Mouse (Mus musculus): Measurements from ENCODE around the gene Vcp. TPM values are rescaled to one million over a fixed set of nuclear protein-coding genes. Genes with fewer than 3 reads are reported as not detected.

Vcp gene
- total RNA-seq, 4 experiments from 2014 or later = 290 to 420 (median 339) TPM

DNA sequence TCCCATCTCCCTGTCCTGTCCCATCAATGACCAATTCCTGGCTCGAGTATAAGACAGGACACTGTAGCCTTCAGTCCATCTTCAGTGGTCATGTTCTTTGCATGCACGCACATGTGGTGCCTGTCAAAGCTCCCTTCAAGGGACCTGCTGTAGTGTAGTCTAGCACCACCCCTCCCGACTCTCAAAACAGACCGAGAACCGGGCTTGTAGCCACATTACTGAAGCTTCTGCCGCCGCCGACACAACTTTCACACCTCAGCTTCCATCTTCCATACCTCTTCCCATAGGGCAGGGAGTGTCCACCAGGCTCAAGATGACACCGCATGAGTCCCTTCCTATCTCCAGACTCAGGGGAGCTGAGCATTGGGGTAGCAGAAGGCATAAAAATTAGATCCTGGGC lies 56.1 kb downstream of the Vcp start:
- no peak for DNase-seq

DNA sequence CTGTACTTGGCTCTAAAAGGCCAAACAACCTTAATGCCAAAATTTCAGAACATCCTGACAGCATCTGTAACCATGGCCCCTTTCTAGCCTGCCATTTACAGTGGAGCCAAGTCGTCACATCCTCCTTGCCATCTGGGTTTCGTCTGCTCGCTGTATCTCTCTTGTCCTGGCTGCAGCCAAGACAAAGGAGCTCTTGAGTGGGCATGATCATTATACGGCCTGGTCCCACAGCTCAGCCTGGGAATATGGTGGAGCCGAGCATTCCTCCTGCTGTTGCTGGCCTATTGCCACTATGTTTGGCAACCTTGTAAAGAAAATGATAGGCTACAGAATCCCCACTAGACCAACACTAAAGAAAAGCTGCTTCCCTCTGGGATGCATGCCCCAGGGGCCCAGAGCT lies 57.0 kb downstream of the Vcp start:
- no peak for DNase-seq

DNA sequence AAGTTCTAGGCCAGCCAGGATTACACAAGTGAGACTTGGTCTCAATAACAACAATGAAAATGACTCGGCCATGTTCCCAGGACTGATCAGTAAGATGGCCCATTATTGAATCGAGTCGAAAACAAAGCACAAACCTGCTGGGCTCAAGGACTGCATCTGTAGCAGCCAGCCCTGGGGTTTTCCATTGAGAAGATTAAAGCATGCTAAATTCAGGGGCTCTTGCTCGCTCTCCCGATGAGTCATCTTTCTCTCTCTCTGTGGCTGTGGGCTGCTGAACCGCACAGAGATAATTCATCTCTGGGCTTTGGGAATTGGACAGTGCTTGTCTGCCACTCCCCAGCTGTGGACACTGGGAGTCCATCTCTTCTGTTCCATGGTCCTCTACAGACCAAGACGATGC lies 58.9 kb downstream of the Vcp start:
- DNase-seq = no peak

DNA sequence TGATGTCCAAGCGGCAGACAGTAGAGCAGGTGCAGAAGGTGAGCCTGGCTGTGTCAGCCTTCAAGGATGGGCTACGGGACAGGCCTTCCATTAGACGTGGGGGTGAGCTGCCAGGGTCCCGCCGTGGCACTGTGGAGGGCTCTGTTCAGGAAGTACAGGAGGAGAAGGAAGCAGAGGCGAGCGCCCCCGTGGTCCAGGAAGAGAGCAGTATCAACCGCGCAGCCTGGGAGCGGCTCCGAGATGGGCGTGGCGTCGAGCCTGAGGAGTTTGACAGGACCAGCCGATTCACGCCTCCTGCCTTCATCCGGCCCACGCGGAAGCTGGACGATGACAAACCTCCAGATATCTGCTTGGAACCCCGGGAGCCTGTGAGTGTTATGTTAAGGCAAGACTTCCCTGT lies 66.7 kb downstream of the Vcp start:
- DNase-seq = no peak

DNA sequence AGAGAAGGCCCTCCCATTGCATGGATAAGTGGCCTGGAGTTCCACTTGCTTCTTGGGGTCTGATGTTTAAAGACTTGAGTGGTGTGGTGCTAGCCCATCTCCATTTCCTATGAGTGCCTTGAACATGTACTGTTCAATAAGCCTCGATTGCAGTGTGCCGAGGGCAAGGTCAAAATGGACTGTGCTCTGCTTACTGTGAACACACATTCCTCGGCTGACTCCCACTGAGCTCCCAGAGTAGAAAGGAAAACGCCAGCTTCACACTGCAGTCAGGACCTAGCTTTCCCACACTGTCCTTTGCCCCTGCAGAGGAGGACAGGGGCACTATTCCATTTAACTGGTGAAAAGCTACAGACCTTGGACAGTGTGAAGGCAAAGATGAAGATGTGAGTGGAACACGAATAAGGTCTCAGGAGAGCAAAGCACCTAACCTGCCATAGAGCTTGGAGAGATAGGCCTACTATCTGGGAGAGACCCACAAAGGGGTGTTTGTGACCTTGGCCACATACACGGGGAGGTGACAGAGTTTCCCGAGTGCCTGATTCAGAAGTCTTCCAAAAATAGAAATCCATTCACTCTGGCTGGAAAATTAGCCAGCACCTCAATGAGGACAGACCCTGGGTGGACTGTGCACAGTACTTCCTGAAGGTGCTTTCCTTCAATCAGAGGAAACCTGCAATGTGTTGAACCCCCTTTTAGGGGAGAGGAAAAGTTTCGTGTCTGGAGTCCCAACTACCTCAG lies 67.9 kb downstream of the Vcp start:
- DNase-seq = no peak

Other genes starting within 250 kb of the Vcp start
- gene Ccl19, start 243.9 kb downstream of the Vcp start, total RNA-seq (2022) = 1 to 10 TPM; 1.8 to 7.0 (median 3.1) TPM
- 10 to 100 TPM in 1 of 4 experiments, 1 to 10 TPM in 3; 4.1 to 10.2 (median 6.4) TPM for gene Ccl21a, start 226.5 kb downstream of the Vcp start, total RNA-seq (2022)
- gene Fam205a1, start 146.6 kb downstream of the Vcp start, total RNA-seq (2022) = not detected
- under 1 TPM; 0.14 to 0.52 (median 0.22) TPM for gene Gm12394, start 143.7 kb downstream of the Vcp start, total RNA-seq (2022)
- not detected for gene Fam205c, start 126.3 kb downstream of the Vcp start, total RNA-seq (2022)
- gene Phf24, start 83.8 kb downstream of the Vcp start, total RNA-seq (2022) = 1 to 10 TPM; 3.1 to 4.5 (median 3.8) TPM
- 10 to 100 TPM; 12.9 to 20.5 (median 18.2) TPM for gene Dnajb5, start 50.7 kb downstream of the Vcp start, total RNA-seq (2022)
- gene 1700022I11Rik, start 30.9 kb downstream of the Vcp start, total RNA-seq (2022) = not detected
- gene Fancg, start 10.0 kb upstream of the Vcp start, total RNA-seq (2022) = 10 to 100 TPM in 2 of 4 experiments, 1 to 10 TPM in 2; 8.0 to 17.8 (median 12.5) TPM
- 10 to 100 TPM; 14.8 to 30.8 (median 22.5) TPM for gene Pigo, start 25.3 kb upstream of the Vcp start, total RNA-seq (2022)
- 100 to 1,000 TPM; 204 to 262 (median 242) TPM for gene Stoml2, start 31.2 kb upstream of the Vcp start, total RNA-seq (2022)
- gene Fam214b, start 45.7 kb upstream of the Vcp start, total RNA-seq (2022) = 10 to 100 TPM; 49.5 to 64.9 (median 61.1) TPM
- 10 to 100 TPM; 17.2 to 33.9 (median 22.9) TPM for gene Unc13b, start 58.4 kb upstream of the Vcp start, total RNA-seq (2022)